Mouse (Mus musculus): ENCODE measurements at regions not wholly inside any gene's neighbourhood (a gene's known extent, or its start where the extent isn't known, plus 50 kb on each side); places are given as distances from the start of the nearest gene placed in this dataset.
"Not testable (repeated sequence)": the region's sequence is repeated elsewhere in the genome, so short reads cannot be mapped to it uniquely, and the experiment has no call there.

- no peak for TF ChIP-seq CTCF (IDR thresholded peaks at IDR 0.05; ENCODE audit: low read depth)
- H3K4me3 ChIP-seq (ENCODE audit: low read depth, low read length), result no peak overlapping the region
- WGBS, result 34% methylated on average over 3 of the region's 3 CpGs
- no peaks in the 10 kb centered on the region for H3K36me3 ChIP-seq (ENCODE audit: control insufficient read depth, insufficient read depth)
- H3K27ac ChIP-seq (ENCODE audit: low read depth, low read length), result no peak overlapping the region
- ATAC-seq, result no peak
- no peaks in the 10 kb centered on the region for H3K9me3 ChIP-seq (ENCODE audit: control insufficient read depth)
- H3K4me1 ChIP-seq (replicated peaks; ENCODE audit: control insufficient read depth, insufficient read depth, low read length), result no peaks in the 10 kb centered on the region
- no peak overlapping the region for H3K4me2 ChIP-seq (replicated peaks; ENCODE audit: low read depth)
- no peak overlapping the region for H3K9ac ChIP-seq (ENCODE audit: low read depth, low read length)
- H3K27me3 ChIP-seq (replicated peaks; ENCODE audit: control insufficient read depth, insufficient read depth, low read length), result no peaks in the 10 kb centered on the region
These were observed 354.4 kb downstream of the Edem1 start for GRCm38 (mm10) chr6:109182878-109183277.

- not testable (repeated sequence) for H3K9ac ChIP-seq (ENCODE audit: low read depth, low read length); H3K27me3 ChIP-seq (replicated peaks; ENCODE audit: control insufficient read depth, insufficient read depth, low read length); H3K27ac ChIP-seq (ENCODE audit: low read depth, low read length); H3K4me2 ChIP-seq (replicated peaks; ENCODE audit: low read depth); H3K36me3 ChIP-seq (ENCODE audit: control insufficient read depth, insufficient read depth); H3K4me1 ChIP-seq (replicated peaks; ENCODE audit: control insufficient read depth, insufficient read depth, low read length); H3K4me3 ChIP-seq (ENCODE audit: low read depth, low read length); H3K9me3 ChIP-seq (ENCODE audit: control insufficient read depth); ATAC-seq
- 74% methylated on average over 2 of the region's 2 CpGs for WGBS
These were observed 364.6 kb downstream of the Edem1 start for GRCm38 (mm10) chr6:109193061-109193460.

GRCm38 (mm10) chr6:109193603-109194002 is 365.2 kb downstream of the Edem1 start:
- Histone ChIP-seq H3K4me1 (replicated peaks; ENCODE audit: control insufficient read depth, insufficient read depth, low read length) (no peaks in the 10 kb centered on the region), H3K4me2 (replicated peaks; ENCODE audit: low read depth) (no peak overlapping the region), H3K36me3 (ENCODE audit: control insufficient read depth, insufficient read depth) (no peaks in the 10 kb centered on the region), H3K27ac (ENCODE audit: low read depth, low read length) (no peak overlapping the region), H3K9me3 (ENCODE audit: control insufficient read depth) (no peaks in the 10 kb centered on the region), H3K27me3 (replicated peaks; ENCODE audit: control insufficient read depth, insufficient read depth, low read length) (no peaks in the 10 kb centered on the region), H3K9ac (ENCODE audit: low read depth, low read length) (no peak overlapping the region), H3K4me3 (ENCODE audit: low read depth, low read length) (no peak overlapping the region)
- TF ChIP-seq CTCF (IDR thresholded peaks at IDR 0.05; ENCODE audit: low read depth), result no peak
- 84% methylated on average over 3 of the region's 3 CpGs for WGBS
- no peak for ATAC-seq

- TF ChIP-seq CTCF (IDR thresholded peaks at IDR 0.05; ENCODE audit: low read depth), result no peak
- Histone ChIP-seq H3K4me2 (replicated peaks; ENCODE audit: low read depth) (no peak overlapping the region), H3K9me3 (ENCODE audit: control insufficient read depth) (no peaks in the 10 kb centered on the region), H3K4me3 (ENCODE audit: low read depth, low read length) (no peak overlapping the region), H3K27ac (ENCODE audit: low read depth, low read length) (no peak overlapping the region), H3K9ac (ENCODE audit: low read depth, low read length) (no peak overlapping the region), H3K36me3 (ENCODE audit: control insufficient read depth, insufficient read depth) (no peaks in the 10 kb centered on the region), H3K27me3 (replicated peaks; ENCODE audit: control insufficient read depth, insufficient read depth, low read length) (no peaks in the 10 kb centered on the region), H3K4me1 (replicated peaks; ENCODE audit: control insufficient read depth, insufficient read depth, low read length) (no peaks in the 10 kb centered on the region)
- no peak for ATAC-seq
- WGBS, result 17% methylated on average over 2 of the region's 2 CpGs
These were observed 381.3 kb downstream of the Edem1 start for GRCm38 (mm10) chr6:109209699-109210098.

- Histone ChIP-seq H3K4me2 (replicated peaks; ENCODE audit: low read depth) (no peak overlapping the region), H3K4me3 (ENCODE audit: low read depth, low read length) (no peak overlapping the region), H3K9me3 (ENCODE audit: control insufficient read depth) (no peaks in the 10 kb centered on the region), H3K9ac (ENCODE audit: low read depth, low read length) (no peak overlapping the region), H3K36me3 (ENCODE audit: control insufficient read depth, insufficient read depth) (no peaks in the 10 kb centered on the region), H3K4me1 (replicated peaks; ENCODE audit: control insufficient read depth, insufficient read depth, low read length) (no peaks in the 10 kb centered on the region), H3K27ac (ENCODE audit: low read depth, low read length) (no peak overlapping the region), H3K27me3 (replicated peaks; ENCODE audit: control insufficient read depth, insufficient read depth, low read length) (no peaks in the 10 kb centered on the region)
- ATAC-seq, result no peak
- no peak for TF ChIP-seq CTCF (IDR thresholded peaks at IDR 0.05; ENCODE audit: low read depth)
- 97% methylated on average over 6 of the region's 6 CpGs for WGBS
These were observed 401.9 kb downstream of the Edem1 start for GRCm38 (mm10) chr6:109230391-109230790.

- Histone ChIP-seq H3K27ac (ENCODE audit: low read depth, low read length) (no peak overlapping the region), H3K36me3 (ENCODE audit: control insufficient read depth, insufficient read depth) (no peaks in the 10 kb centered on the region), H3K4me1 (replicated peaks; ENCODE audit: control insufficient read depth, insufficient read depth, low read length) (no peaks in the 10 kb centered on the region), H3K4me2 (replicated peaks; ENCODE audit: low read depth) (no peak overlapping the region), H3K27me3 (replicated peaks; ENCODE audit: control insufficient read depth, insufficient read depth, low read length) (no peaks in the 10 kb centered on the region), H3K9me3 (ENCODE audit: control insufficient read depth) (no peaks in the 10 kb centered on the region), H3K9ac (ENCODE audit: low read depth, low read length) (no peak overlapping the region), H3K4me3 (ENCODE audit: low read depth, low read length) (no peak overlapping the region)
- ATAC-seq, result no peak
- 79% methylated on average over 3 of the region's 3 CpGs for WGBS
- TF ChIP-seq CTCF (IDR thresholded peaks at IDR 0.05; ENCODE audit: low read depth), result no peak
These were observed 405.0 kb downstream of the Edem1 start for GRCm38 (mm10) chr6:109233426-109233825.

- Histone ChIP-seq H3K9me3 (ENCODE audit: control insufficient read depth) (no peaks in the 10 kb centered on the region), H3K4me3 (ENCODE audit: low read depth, low read length) (no peak overlapping the region), H3K27ac (ENCODE audit: low read depth, low read length) (no peak overlapping the region), H3K27me3 (replicated peaks; ENCODE audit: control insufficient read depth, insufficient read depth, low read length) (no peaks in the 10 kb centered on the region), H3K4me2 (replicated peaks; ENCODE audit: low read depth) (no peak overlapping the region), H3K9ac (ENCODE audit: low read depth, low read length) (no peak overlapping the region), H3K4me1 (replicated peaks; ENCODE audit: control insufficient read depth, insufficient read depth, low read length) (no peaks in the 10 kb centered on the region), H3K36me3 (ENCODE audit: control insufficient read depth, insufficient read depth) (no peaks in the 10 kb centered on the region)
- 46% methylated on average over 2 of the region's 2 CpGs for WGBS
- TF ChIP-seq CTCF (IDR thresholded peaks at IDR 0.05; ENCODE audit: low read depth), result no peak
- ATAC-seq, result no peak
These were observed 417.2 kb downstream of the Edem1 start for GRCm38 (mm10) chr6:109245666-109246065.

GRCm38 (mm10) chr6:109246510-109246909 is 418.1 kb downstream of the Edem1 start:
- not testable (repeated sequence) for ATAC-seq

More at GRCm38 (mm10) chr6:109246510-109246909, 418.1 kb downstream of the Edem1 start:
- H3K27me3 ChIP-seq (replicated peaks; ENCODE audit: control insufficient read depth, insufficient read depth, low read length); H3K4me3 ChIP-seq (ENCODE audit: low read depth, low read length); H3K9me3 ChIP-seq (ENCODE audit: control insufficient read depth); H3K27ac ChIP-seq (ENCODE audit: low read depth, low read length); H3K9ac ChIP-seq (ENCODE audit: low read depth, low read length); H3K4me2 ChIP-seq (replicated peaks; ENCODE audit: low read depth); H3K4me1 ChIP-seq (replicated peaks; ENCODE audit: control insufficient read depth, insufficient read depth, low read length); H3K36me3 ChIP-seq (ENCODE audit: control insufficient read depth, insufficient read depth): not testable (repeated sequence)
- WGBS, result 42% methylated on average over 2 of the region's 2 CpGs
